Mouse (Mus musculus) intestine, embryonic 14.5 days (tissue): Measurements from ENCODE around the gene Cryzl1. TPM values are rescaled to one million over a fixed set of nuclear protein-coding genes. Genes with fewer than 3 reads are reported as not detected.

Experiments
- ATAC-seq: fragments of 200-750 bp; cut with Nextera tagmentation; replicated peaks from 2 replicates; pipeline ENCODE4 v1.8.0; 2017; ENCODE audit warnings: low read depth, moderate number of reproducible peaks, moderate TSS enrichment, moderate library complexity; ENCODE audit not compliant: low FRiP score, low TSS enrichment
- DNase-seq: peaks from one replicate; pipeline ENCODE4 v3.0.0-alpha.2; 2018; ENCODE audit warnings: low spot score
- H3K27ac ChIP-seq: fragments of 300-500 bp; sonication (generic); 2 replicates; pipeline ENCODE4 v1.5.1; 2014; ENCODE audit warnings: low read depth, mild to moderate bottlenecking, control low read depth
- H3K27me3 ChIP-seq: fragments of 300-500 bp; sonication (generic); replicated peaks from 2 replicates; pipeline ENCODE4 v1.6.1; 2014; ENCODE audit warnings: low read length, control low read depth; ENCODE audit not compliant: control insufficient read depth, insufficient read depth
- H3K36me3 ChIP-seq: fragments of 300-500 bp; sonication (generic); 2 replicates; pipeline ENCODE4 v1.6.1; 2014; ENCODE audit warnings: low read length, control low read depth; ENCODE audit not compliant: control insufficient read depth, insufficient read depth
- H3K4me1 ChIP-seq: fragments of 300-500 bp; sonication (generic); replicated peaks from 2 replicates; pipeline ENCODE4 v1.6.1; 2014; ENCODE audit warnings: low read length, control low read depth, mixed read lengths; ENCODE audit not compliant: control insufficient read depth, insufficient read depth
- H3K4me2 ChIP-seq: fragments of 300-500 bp; sonication (generic); 2 replicates; pipeline ENCODE4 v1.6.1; 2014; ENCODE audit warnings: low read length
- H3K4me3 ChIP-seq: fragments of 300-500 bp; sonication (generic); 2 replicates; pipeline ENCODE4 v1.5.1; 2014; ENCODE audit warnings: low read depth, low read length, control low read depth, mixed read lengths
- H3K9ac ChIP-seq: fragments of 300-500 bp; sonication (generic); 2 replicates; pipeline ENCODE4 v1.6.1; 2014; ENCODE audit warnings: mild to moderate bottlenecking, low read length
- H3K9me3 ChIP-seq: fragments of 300-500 bp; sonication (generic); 2 replicates; pipeline ENCODE4 v1.6.1; 2016; ENCODE audit warnings: low read length, control low read depth; ENCODE audit not compliant: control insufficient read depth
- WGBS: fragments of 180-500 bp; shearing (Covaris S2); extraction: QIAGEN DNeasy Blood & Tissue Kit; methylation state at CpG from one replicate; pipeline ENCODE4 v1.1.7; 2014; 5-methylcytosine and 5-hydroxymethylcytosine counted together
- polyA plus RNA-seq: library from polyadenylated mRNA; unstranded; fragments of >200 nt; fragmentation: Nextera tagmentation; extraction: Ambion mirVana; gene quantifications from 2 replicates; pipeline ENCODE4 v1.2.1, GENCODE M21; 2014

Cryzl1 gene
- polyA plus RNA-seq, result 69.4 and 73.3 TPM in 2 replicates

DNA sequence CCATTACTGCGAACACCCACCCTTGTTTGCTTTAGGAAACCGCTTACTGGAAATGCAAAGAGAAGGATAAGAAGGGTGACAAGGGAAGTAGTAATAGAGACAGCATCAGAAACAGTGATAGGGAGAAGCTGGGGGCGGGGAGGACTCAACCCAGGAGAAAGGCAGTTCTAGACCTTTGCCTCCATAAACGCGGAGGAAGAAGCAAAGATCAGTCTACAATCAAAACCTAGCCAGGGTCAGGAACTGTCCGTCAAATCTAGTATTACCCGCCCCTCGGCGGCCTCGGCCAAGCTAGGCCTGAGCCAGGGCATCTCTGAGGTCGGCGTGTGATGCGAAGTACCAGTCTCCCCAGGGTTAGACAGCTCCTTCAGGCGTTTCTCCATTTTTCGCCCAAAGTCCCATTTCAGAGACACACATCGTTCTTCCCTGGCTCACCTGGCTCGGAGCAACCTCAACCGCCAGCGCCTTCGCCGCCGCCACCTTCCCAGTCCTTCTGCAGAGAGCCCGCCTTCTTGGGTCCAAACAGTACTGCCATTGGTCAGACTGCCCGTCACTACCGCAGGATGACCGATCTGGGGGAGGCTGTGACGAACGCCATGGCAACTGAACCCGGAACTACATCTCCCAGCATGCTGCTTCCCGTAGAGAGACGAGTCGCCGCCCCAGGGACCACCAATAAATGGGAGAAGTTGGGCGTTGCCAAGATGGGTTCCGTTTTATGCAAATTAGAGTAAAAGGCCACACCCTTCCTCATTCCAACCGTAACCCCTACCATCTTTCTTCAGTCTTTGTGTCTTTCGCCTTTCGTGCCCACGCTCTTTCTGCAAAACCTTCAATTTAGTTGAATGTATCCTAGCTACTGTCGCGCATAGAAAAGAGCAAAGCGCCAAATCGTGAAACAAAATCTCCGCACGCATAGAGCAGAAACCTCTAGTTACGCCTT is at the start of gene Cryzl1:
Gene Cryzl1, minus strand, starts transcription at position 853 of the 943 bp plus-strand sequence.
- Histone ChIP-seq H3K9me3 (no peaks in the 10 kb centered on the region), H3K4me3 (peak within 1 kb of the TSS; percentile 84), H3K9ac (peak within 1 kb of the TSS; percentile 81), H3K4me1 (peaks cover 20% of the 10 kb centered on the region), H3K27me3 (no peaks in the 10 kb centered on the region), H3K27ac (peak within 1 kb of the TSS; percentile 87), H3K36me3 (no peaks in the 10 kb centered on the region), H3K4me2 (peak within 1 kb of the TSS; percentile 69)
- peak; percentile 97 for DNase-seq
- ATAC-seq, result peak; percentile 97
- WGBS, result under 1% methylated on average over 46 of the region's 46 CpGs

DNA sequence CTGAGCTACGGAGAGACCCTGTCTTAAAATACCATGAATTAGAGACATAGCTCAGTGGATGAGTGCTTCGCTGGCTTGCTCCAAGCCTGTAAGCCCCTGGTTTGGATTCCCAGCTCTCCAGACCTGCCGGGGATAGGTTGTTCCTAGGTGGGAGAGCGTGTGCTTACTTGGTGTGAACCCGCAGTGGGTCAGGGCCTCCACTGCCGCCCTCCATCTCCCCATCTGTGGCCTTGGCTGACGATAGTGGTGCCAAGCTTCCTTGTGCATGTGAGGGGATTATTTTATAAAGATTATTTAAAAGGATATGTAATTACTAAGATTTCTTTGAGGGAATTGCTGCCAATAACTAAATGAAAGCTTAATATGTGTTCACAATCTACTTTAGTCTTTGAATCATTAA is 43.8 kb upstream of the Cryzl1 start:
- ATAC-seq (no peak), DNase-seq (no peak)
- 80% methylated on average over 7 of the region's 7 CpGs for WGBS
- Histone ChIP-seq H3K27me3 (no peaks in the 10 kb centered on the region), H3K4me1 (peaks cover 13% of the 10 kb centered on the region), H3K27ac (no peak overlapping the region), H3K36me3 (no peaks in the 10 kb centered on the region), H3K9ac (no peak overlapping the region), H3K4me3 (no peak overlapping the region), H3K9me3 (no peaks in the 10 kb centered on the region), H3K4me2 (no peak overlapping the region)

DNA sequence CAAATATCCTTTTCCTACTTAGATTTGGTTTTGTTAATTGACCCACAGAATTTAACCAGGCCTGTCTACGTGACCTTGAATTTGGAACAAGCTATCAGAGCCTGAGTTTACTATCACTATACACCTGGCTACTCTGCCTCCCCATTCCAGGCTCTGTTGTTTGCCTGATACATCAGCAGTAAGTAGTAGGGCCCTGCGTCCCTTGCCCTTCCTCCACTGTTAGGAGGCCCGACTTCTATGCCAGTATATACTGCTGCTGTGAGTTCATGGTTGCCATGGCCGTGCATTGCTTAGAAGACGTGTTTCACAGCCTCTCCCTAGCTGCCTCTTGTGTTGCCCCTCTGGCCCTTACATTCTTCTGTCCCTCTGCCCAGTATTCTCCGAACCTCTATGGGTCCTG is 42.6 kb upstream of the Cryzl1 start:
- H3K27ac ChIP-seq, result no peak overlapping the region
- no peak for ATAC-seq
- no peaks in the 10 kb centered on the region for H3K27me3 ChIP-seq
- H3K4me3 ChIP-seq, result no peak overlapping the region
- no peaks in the 10 kb centered on the region for H3K9me3 ChIP-seq
- no peak overlapping the region for H3K4me2 ChIP-seq
- no peak overlapping the region for H3K9ac ChIP-seq
- peaks cover 23% of the 10 kb centered on the region for H3K4me1 ChIP-seq
- 67% methylated on average over 6 of the region's 6 CpGs for WGBS
- DNase-seq, result no peak
- no peaks in the 10 kb centered on the region for H3K36me3 ChIP-seq

DNA sequence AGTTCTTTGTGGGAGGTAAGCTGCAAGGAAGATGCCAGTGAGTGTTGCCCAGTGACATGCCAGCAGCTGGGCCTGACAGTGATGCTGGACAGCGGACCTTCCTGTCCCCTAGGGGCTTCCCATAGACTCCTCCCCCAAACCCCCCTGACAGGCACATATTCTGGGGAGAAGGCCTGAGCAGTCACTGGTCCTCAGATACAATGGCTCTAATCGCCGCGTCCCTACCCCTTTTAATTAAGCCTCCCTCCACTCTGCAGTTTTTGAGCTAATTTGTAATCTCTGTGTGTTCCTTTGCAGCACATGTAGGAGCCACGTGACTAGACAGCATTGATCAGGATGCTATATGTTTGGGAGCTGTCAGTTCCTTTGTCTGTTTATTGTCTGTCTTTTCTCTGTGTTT is 41.9 kb upstream of the Cryzl1 start:
- no peak for DNase-seq
- ATAC-seq, result no peak
- H3K27ac ChIP-seq, result no peak overlapping the region
- 40% methylated on average over 5 of the region's 5 CpGs for whole genome bisulfite sequencing
- H3K36me3 ChIP-seq, result no peaks in the 10 kb centered on the region
- H3K27me3 ChIP-seq, result no peaks in the 10 kb centered on the region
- no peak overlapping the region for H3K4me2 ChIP-seq
- H3K9ac ChIP-seq, result no peak overlapping the region
- H3K9me3 ChIP-seq, result no peaks in the 10 kb centered on the region
- no peak overlapping the region for H3K4me3 ChIP-seq
- peaks cover 23% of the 10 kb centered on the region for H3K4me1 ChIP-seq

DNA sequence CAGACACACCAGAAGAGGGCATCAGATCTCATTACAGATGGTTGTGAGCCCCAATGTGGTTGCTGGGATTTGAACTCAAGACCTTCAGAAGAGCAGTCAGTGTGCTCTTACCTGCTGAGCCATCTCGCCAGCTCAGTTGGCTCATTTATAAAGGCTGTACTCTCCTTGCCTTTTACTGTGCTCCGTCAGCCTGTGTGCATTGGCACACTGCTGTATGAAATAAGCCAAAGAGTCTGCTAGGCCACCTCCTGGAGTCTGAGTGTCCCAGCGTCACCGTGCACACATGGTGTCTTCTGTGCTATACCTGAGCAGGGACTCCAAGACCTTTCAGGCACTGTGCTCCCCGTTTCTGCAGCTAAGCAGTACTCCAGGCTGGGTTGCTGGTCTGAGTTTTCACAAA is 41.1 kb upstream of the Cryzl1 start:
- Histone ChIP-seq H3K9me3 (no peaks in the 10 kb centered on the region), H3K4me3 (no peak overlapping the region), H3K4me2 (no peak overlapping the region), H3K27me3 (no peaks in the 10 kb centered on the region), H3K9ac (no peak overlapping the region), H3K36me3 (no peaks in the 10 kb centered on the region), H3K27ac (no peak overlapping the region), H3K4me1 (peaks cover 23% of the 10 kb centered on the region)
- ATAC-seq, result no peak
- WGBS, result 82% methylated on average over 5 of the region's 5 CpGs
- DNase-seq, result no peak

DNA sequence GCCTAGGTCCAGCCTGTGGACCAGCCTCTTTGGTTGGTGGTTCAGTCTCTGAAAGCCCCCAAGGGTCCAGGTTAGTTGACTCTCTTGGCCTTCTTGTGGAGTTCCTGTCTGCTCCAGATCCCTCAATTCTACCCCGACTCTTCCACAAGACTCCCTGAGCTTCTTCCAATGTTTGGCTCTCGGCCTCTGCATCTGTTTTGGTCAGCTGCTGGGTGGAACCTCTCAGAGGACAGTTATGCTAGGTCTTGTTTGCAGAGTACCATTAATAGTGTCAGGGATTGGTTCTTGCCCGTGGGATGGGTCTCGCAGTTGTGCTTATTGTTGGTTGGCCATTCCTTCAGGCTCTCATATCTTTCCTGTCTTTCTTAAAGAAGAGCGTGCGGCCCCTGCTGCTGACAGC is 39.8 kb upstream of the Cryzl1 start:
- Histone ChIP-seq H3K9me3 (no peaks in the 10 kb centered on the region), H3K36me3 (no peaks in the 10 kb centered on the region), H3K4me2 (no peak overlapping the region), H3K4me1 (peaks cover 23% of the 10 kb centered on the region), H3K9ac (no peak overlapping the region), H3K27ac (no peak overlapping the region), H3K27me3 (no peaks in the 10 kb centered on the region), H3K4me3 (no peak overlapping the region)
- no peak for ATAC-seq
- WGBS, result 80% methylated on average over 6 of the region's 6 CpGs
- DNase-seq, result no peak

DNA sequence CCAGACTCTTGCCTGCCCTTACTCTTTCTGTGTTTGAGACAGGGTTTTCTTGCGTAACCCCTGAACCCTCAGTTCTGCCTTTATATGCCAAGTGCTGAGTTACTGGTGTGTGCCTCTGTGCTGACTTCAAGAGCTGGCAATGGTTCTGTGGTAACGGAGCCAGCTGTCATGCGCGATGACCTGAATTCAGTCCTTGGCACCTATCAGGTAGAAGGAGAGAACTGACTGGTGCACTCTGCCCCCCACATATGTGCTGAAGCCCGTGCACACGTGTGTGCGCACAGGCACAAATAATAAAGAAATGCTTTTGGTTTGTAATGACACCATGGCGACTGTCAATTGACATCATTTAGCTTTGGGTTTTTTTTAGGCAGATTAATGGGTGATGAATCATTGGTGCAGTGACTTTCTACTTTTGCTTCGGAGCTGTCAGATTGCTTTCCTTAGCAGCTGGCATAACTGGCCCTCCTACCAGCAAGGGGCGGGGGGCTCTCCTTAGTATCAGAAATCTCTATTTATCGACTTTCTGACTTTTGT is 38.5 kb upstream of the Cryzl1 start:
- Histone ChIP-seq H3K27me3 (no peaks in the 10 kb centered on the region), H3K36me3 (no peaks in the 10 kb centered on the region), H3K4me3 (no peak overlapping the region), H3K4me2 (no peak overlapping the region), H3K4me1 (peaks cover 23% of the 10 kb centered on the region), H3K9me3 (no peaks in the 10 kb centered on the region), H3K9ac (no peak overlapping the region), H3K27ac (no peak overlapping the region)
- no peak for ATAC-seq
- 80% methylated on average over 11 of the region's 11 CpGs for WGBS
- no peak for DNase-seq

DNA sequence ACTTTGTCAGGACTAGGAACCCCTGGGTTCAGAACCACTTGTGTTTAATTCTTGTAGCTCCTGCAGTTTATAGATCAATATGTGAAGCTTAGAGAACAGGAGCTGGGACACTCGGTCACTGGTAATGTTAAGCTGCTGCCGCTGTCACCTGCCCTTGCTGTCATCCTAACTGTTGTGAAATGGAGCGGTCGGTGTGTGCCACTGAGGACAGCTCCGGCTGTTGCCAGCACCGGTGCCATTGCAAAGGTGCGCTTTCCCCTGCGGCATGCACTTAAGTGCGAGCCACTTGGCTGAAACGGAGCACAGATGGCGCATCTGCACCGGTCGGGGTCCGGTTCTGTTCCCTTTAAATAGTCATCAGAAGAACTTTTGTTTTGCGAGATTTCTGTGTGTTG is 37.0 kb upstream of the Cryzl1 start:
- no peak overlapping the region for H3K9ac ChIP-seq
- H3K4me3 ChIP-seq, result no peak overlapping the region
- H3K27ac ChIP-seq, result no peak overlapping the region
- DNase-seq, result no peak
- 90% methylated on average over 15 of the region's 15 CpGs for WGBS
- no peak for ATAC-seq
- H3K4me1 ChIP-seq, result peaks cover 22% of the 10 kb centered on the region
- H3K4me2 ChIP-seq, result no peak overlapping the region
- H3K9me3 ChIP-seq, result no peaks in the 10 kb centered on the region
- no peaks in the 10 kb centered on the region for H3K36me3 ChIP-seq
- no peaks in the 10 kb centered on the region for H3K27me3 ChIP-seq
